Mouse (Mus musculus) layer of hippocampus, adult 11-12 months (tissue): ENCODE results near the gene Efemp2.
A peak's percentile ranks its signal among the peaks of the same experiment; 100 is the strongest.

Source experiments
- DNase-seq: peaks from one replicate; pipeline ENCODE4 v3.0.0; 2022; ENCODE audit warnings: low spot score

Efemp2 gene

GRCm38 (mm10) chr19:5455037-5455436, 18.7 kb upstream of the Efemp2 start:
- DNase-seq, result no peak

- no peak for DNase-seq
Measured at GRCm38 (mm10) chr19:5455568-5455967, 18.2 kb upstream of the Efemp2 start.

- no peak for DNase-seq
Measured at GRCm38 (mm10) chr19:5456241-5456921, 17.4 kb upstream of the Efemp2 start.

GRCm38 (mm10) chr19:5456922-5457745, 16.6 kb upstream of the Efemp2 start:
- DNase-seq, result peak; percentile 98

GRCm38 (mm10) chr19:5457746-5458442, 15.9 kb upstream of the Efemp2 start, which contains the start of gene Ccdc85b:
Gene Ccdc85b (minus strand): TSS chr19:5457894.
- no peak for DNase-seq

- peak; percentile 61 for DNase-seq
Measured at GRCm38 (mm10) chr19:5459019-5459418, 14.7 kb upstream of the Efemp2 start.

- DNase-seq, result no peak
Measured at GRCm38 (mm10) chr19:5459896-5460295, 13.9 kb upstream of the Efemp2 start.

GRCm38 (mm10) chr19:5460465-5460911, 13.3 kb upstream of the Efemp2 start, which contains the start of gene Fibp:
Gene Fibp (plus strand): TSS chr19:5460615.
- peak; percentile 86 for DNase-seq

GRCm38 (mm10) chr19:5461411-5461810, 12.3 kb upstream of the Efemp2 start:
- no peak for DNase-seq

- DNase-seq, result no peak
Measured at GRCm38 (mm10) chr19:5463212-5463611, 10.5 kb upstream of the Efemp2 start.

- no peak for DNase-seq
Measured at GRCm38 (mm10) chr19:5463791-5464562, 9.8 kb upstream of the Efemp2 start.

- DNase-seq, result no peak
Measured at GRCm38 (mm10) chr19:5465037-5465436, 8.7 kb upstream of the Efemp2 start.

GRCm38 (mm10) chr19:5466916-5467500, 6.7 kb upstream of the Efemp2 start:
- DNase-seq, result no peak

- DNase-seq, result no peak
Measured at GRCm38 (mm10) chr19:5468374-5468773, 5.4 kb upstream of the Efemp2 start, which contains the start of gene Ctsw. Gene Ctsw (minus strand): TSS chr19:5468507.

- DNase-seq, result no peak
Measured at GRCm38 (mm10) chr19:5471846-5472245, 1.9 kb upstream of the Efemp2 start.

GRCm38 (mm10) chr19:5472857-5473256, 897 bp upstream of the Efemp2 start:
- no peak for DNase-seq

- DNase-seq, result no peak
Measured at GRCm38 (mm10) chr19:5474281-5475068, 721 bp downstream of the Efemp2 start.

GRCm38 (mm10) chr19:5475069-5475714, 1.4 kb downstream of the Efemp2 start:
- DNase-seq, result no peak

GRCm38 (mm10) chr19:5477004-5477667, 3.4 kb downstream of the Efemp2 start:
- DNase-seq, result no peak
